Mouse (Mus musculus): ENCODE measurements around the gene Gfra4. TPM values are rescaled to one million over a fixed set of nuclear protein-coding genes. Genes with fewer than 3 reads are reported as not detected.
A peak's percentile ranks its signal among the peaks of the same experiment; 100 is the strongest.

Gfra4 gene
- polyA plus RNA-seq, 1 experiment: 0.73 TPM

DNA sequence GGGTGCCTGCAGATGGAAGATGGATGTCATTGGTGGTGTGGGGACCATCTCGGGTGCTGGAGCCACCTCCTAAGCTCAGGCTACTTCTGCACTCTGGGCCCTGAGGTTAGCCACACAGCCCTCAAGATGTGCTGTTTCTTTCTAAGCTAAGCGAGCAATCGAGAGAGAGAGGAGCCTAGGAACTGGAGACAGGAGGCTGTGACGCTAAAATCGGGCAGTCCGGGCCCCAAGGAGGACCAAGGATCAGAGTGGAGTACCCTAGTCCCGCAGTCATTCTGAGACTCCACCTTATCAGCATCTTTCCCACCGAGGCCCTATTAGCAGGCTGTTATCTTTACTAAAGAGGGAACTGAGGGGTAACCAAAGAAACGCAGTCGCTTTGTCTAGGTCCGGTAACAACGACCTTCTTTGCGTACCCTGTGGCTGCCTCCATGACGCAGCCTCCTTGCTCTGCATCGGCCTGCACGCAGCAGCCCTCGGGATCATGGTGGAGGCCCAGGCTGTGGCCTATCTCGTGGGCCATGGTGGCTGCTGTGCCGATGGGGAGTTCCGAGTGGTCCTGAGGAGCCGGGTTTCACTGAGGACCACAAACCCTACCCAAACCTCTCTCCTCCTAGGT, 11.9 kb upstream of the Gfra4 start:
- H3K4me1 ChIP-seq (ENCODE audit: control insufficient read depth, insufficient read depth, low read length): no peaks in the 10 kb centered on the region
- peak overlapping the region; percentile 30 for H3K4me3 ChIP-seq (ENCODE audit: low read depth, low read length)
- H3K27me3 ChIP-seq (ENCODE audit: control insufficient read depth, insufficient read depth, low read length, poor library complexity, severe bottlenecking): peaks cover 3% of the 10 kb centered on the region; the same call in 1 of the 2 replicates
- no peaks in the 10 kb centered on the region for H3K9me3 ChIP-seq (replicated peaks; ENCODE audit: control insufficient read depth, insufficient read depth, low read length, poor library complexity, severe bottlenecking)
- H3K9ac ChIP-seq (ENCODE audit: low read depth, poor library complexity, severe bottlenecking): 0 out of 2 replicates have a peak overlapping the region, but pooled peaks have one; percentile 5
- H3K36me3 ChIP-seq (ENCODE audit: control insufficient read depth, insufficient read depth, low read length, poor library complexity, severe bottlenecking): no peaks in the 10 kb centered on the region
- H3K27ac ChIP-seq (ENCODE audit: insufficient read depth, low read length): no peak overlapping the region
- TF ChIP-seq CTCF (IDR thresholded peaks at IDR 0.05; ENCODE audit: low read depth, low read length) (no peak), POLR2A (IDR thresholded peaks at IDR 0.05; ENCODE audit: insufficient read depth, low read length) (no peak), EP300 (IDR thresholded peaks at IDR 0.05; ENCODE audit: insufficient read depth, low read depth, low read length) (no peak)

DNA sequence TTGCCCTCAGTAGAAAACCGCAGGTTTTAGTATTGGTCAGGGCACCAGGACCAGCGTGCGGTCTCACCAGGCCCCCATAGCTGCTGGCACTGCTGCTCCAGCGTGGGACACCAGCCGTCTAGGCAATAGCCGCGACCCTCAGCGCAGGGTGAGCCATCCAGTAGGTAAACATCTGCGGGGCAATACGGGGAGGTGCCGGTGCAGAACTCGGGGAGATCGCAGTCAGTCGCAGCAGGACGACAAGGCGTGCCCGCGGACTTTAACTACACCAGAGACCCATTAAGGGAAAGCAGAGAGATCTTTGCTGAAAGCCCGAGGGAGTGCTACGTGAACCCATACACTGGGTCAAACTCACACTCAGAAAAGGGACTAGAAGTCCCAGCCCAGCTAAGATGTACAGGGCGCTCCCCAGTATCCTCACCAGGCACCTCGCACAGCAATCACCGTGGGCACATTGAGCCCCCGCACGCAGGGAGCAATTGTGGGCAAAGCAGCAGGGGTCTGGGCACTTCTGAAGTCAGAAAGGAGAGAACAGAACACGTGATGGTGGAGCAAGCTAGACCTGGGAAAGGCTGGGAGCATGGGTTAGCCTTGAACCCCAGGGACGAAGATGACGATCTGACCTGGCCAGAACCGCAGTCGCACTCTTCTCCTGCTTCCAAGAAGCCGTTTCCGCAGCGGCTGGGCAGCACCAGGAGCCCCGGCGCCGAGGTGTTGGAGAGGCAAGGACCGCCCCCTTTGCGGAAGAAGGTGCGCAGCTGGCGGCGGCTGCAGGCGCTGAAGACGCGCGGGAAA, 11.2 kb upstream of the Gfra4 start:
- Histone ChIP-seq H3K36me3 (ENCODE audit: control insufficient read depth, insufficient read depth, low read length, poor library complexity, severe bottlenecking) (no peaks in the 10 kb centered on the region), H3K9ac (ENCODE audit: low read depth, poor library complexity, severe bottlenecking) (no peak overlapping the region), H3K27ac (ENCODE audit: insufficient read depth, low read length) (no peak overlapping the region), H3K27me3 (ENCODE audit: control insufficient read depth, insufficient read depth, low read length, poor library complexity, severe bottlenecking) (peaks cover 3% of the 10 kb centered on the region; the same call in 1 of the 2 replicates), H3K4me3 (ENCODE audit: low read depth, low read length) (peak overlapping the region; percentile 30), H3K4me1 (ENCODE audit: control insufficient read depth, insufficient read depth, low read length) (no peaks in the 10 kb centered on the region), H3K9me3 (replicated peaks; ENCODE audit: control insufficient read depth, insufficient read depth, low read length, poor library complexity, severe bottlenecking) (no peaks in the 10 kb centered on the region)
- TF ChIP-seq POLR2A (IDR thresholded peaks at IDR 0.05; ENCODE audit: insufficient read depth, low read length) (no peak), EP300 (IDR thresholded peaks at IDR 0.05; ENCODE audit: insufficient read depth, low read depth, low read length) (no peak), CTCF (IDR thresholded peaks at IDR 0.05; ENCODE audit: low read depth, low read length) (no peak)

DNA sequence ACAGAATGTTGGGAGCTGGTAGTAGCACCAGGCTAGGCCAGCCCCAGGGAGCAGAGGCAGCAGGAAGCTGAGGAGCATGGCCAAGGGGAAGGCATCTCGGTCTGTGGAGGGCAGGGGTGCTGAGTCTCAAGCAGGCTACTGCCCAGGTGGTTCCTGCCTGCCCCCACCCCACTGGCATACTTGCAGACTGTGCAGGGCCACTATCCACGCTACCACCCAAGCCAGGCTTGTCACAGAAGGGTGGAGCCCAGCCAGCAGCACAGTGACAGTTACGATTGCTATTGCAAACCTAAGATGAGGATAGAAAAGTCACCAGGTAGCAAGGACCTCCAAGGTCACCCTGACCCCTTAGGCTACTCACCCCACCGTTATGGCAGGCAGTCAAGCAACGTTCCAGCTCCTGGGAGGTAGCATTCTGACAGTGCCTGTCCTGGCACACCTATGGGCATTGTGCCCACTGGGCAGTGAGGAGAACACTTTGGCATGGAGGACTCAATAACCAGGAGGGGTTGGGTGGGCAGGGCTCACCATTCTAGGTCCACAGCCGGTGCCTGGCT, 10.1 kb upstream of the Gfra4 start:
- H3K36me3 ChIP-seq (ENCODE audit: control insufficient read depth, insufficient read depth, low read length, poor library complexity, severe bottlenecking): no peaks in the 10 kb centered on the region
- no peak for TF ChIP-seq EP300 (IDR thresholded peaks at IDR 0.05; ENCODE audit: insufficient read depth, low read depth, low read length)
- no peak overlapping the region for H3K27ac ChIP-seq (ENCODE audit: insufficient read depth, low read length)
- H3K9ac ChIP-seq (ENCODE audit: low read depth, poor library complexity, severe bottlenecking): no peak overlapping the region
- H3K9me3 ChIP-seq (replicated peaks; ENCODE audit: control insufficient read depth, insufficient read depth, low read length, poor library complexity, severe bottlenecking): no peaks in the 10 kb centered on the region
- no peaks in the 10 kb centered on the region for H3K4me1 ChIP-seq (ENCODE audit: control insufficient read depth, insufficient read depth, low read length)
- peaks cover 3% of the 10 kb centered on the region; the same call in 1 of the 2 replicates for H3K27me3 ChIP-seq (ENCODE audit: control insufficient read depth, insufficient read depth, low read length, poor library complexity, severe bottlenecking)
- no peak overlapping the region for H3K4me3 ChIP-seq (ENCODE audit: low read depth, low read length)

DNA sequence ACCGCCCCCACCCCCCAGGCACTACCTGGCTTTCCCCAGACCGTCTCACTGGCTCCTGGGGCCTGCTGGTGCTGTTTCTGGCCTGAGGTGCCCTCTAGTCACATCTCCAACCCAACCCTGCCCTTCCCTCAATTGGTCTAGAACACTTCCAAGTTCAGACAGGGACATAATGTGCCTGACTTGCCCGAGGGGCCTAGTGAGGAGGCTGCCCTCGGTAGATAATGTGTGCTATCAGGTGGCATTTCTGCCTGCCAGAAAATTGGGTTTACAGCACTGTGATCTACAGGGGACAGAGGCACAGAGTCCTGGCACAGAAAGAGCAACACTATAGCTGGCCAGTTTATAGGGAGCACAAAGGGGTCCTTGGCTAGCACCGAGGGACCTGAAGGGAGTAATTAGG, 9.2 kb upstream of the Gfra4 start:
- no peak for TF ChIP-seq POLR2A (IDR thresholded peaks at IDR 0.05; ENCODE audit: insufficient read depth, low read length)
- peaks cover 3% of the 10 kb centered on the region; the same call in 1 of the 2 replicates for H3K27me3 ChIP-seq (ENCODE audit: control insufficient read depth, insufficient read depth, low read length, poor library complexity, severe bottlenecking)

DNA sequence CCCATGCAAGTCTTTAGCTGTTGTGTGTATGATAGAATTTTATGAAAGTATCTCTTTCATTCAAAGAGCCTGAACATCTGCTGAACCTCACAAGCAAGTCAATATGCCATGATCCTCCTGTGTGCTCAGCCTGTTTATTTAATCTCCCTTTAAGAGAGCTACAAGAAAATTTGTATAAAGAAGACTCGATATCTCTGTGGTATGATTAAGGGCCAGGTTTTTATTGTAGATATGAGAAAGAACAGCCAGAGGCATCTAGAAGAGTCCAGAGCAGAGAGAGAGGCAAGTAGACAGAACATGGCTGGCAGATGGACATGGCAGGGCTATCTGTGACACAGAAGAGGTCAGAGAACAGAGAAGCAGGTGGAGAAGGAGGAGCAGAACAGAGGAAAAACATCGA, 3.1 kb upstream of the Gfra4 start:
- Histone ChIP-seq H3K27ac (ENCODE audit: insufficient read depth, low read length) (no peak overlapping the region), H3K36me3 (ENCODE audit: control insufficient read depth, insufficient read depth, low read length, poor library complexity, severe bottlenecking) (no peaks in the 10 kb centered on the region), H3K27me3 (ENCODE audit: control insufficient read depth, insufficient read depth, low read length, poor library complexity, severe bottlenecking) (peaks cover 7% of the 10 kb centered on the region; the same call in 1 of the 2 replicates), H3K4me3 (ENCODE audit: low read depth, low read length) (no peak overlapping the region), H3K4me1 (ENCODE audit: control insufficient read depth, insufficient read depth, low read length) (no peaks in the 10 kb centered on the region), H3K9me3 (replicated peaks; ENCODE audit: control insufficient read depth, insufficient read depth, low read length, poor library complexity, severe bottlenecking) (no peaks in the 10 kb centered on the region), H3K9ac (ENCODE audit: low read depth, poor library complexity, severe bottlenecking) (no peak overlapping the region)
- no peak for TF ChIP-seq CTCF (IDR thresholded peaks at IDR 0.05; ENCODE audit: low read depth, low read length)
- no peak for TF ChIP-seq EP300 (IDR thresholded peaks at IDR 0.05; ENCODE audit: insufficient read depth, low read depth, low read length)
- TF ChIP-seq POLR2A (IDR thresholded peaks at IDR 0.05; ENCODE audit: insufficient read depth, low read length): no peak

More for the DNA sequence above, 9.2 kb upstream of the Gfra4 start:
- Histone ChIP-seq H3K9ac (ENCODE audit: low read depth, poor library complexity, severe bottlenecking) (no peak overlapping the region), H3K4me3 (ENCODE audit: low read depth, low read length) (no peak overlapping the region), H3K36me3 (ENCODE audit: control insufficient read depth, insufficient read depth, low read length, poor library complexity, severe bottlenecking) (no peaks in the 10 kb centered on the region), H3K9me3 (replicated peaks; ENCODE audit: control insufficient read depth, insufficient read depth, low read length, poor library complexity, severe bottlenecking) (no peaks in the 10 kb centered on the region), H3K27ac (ENCODE audit: insufficient read depth, low read length) (no peak overlapping the region), H3K4me1 (ENCODE audit: control insufficient read depth, insufficient read depth, low read length) (no peaks in the 10 kb centered on the region)

All from ES-Bruce4 (cell line).